Mouse (Mus musculus): ENCODE results near the gene Duox1.
"Not testable (repeated sequence)": the region's sequence is repeated elsewhere in the genome, so short reads cannot be mapped to it uniquely, and the experiment has no call there.

The Duox1 gene

GRCm38 (mm10) chr2:122376041-122376561, 60.6 kb downstream of the Duox1 start:
- DNase-seq, result peak; percentile 55

GRCm38 (mm10) chr2:122377215-122377674, 61.8 kb downstream of the Duox1 start:
- DNase-seq, result peak; percentile 98

- peak; percentile 76 for DNase-seq
Measured at GRCm38 (mm10) chr2:122377751-122378246, 62.3 kb downstream of the Duox1 start.

- DNase-seq, result no peak
Measured at GRCm38 (mm10) chr2:122378421-122379291, 63.2 kb downstream of the Duox1 start.

DNA sequence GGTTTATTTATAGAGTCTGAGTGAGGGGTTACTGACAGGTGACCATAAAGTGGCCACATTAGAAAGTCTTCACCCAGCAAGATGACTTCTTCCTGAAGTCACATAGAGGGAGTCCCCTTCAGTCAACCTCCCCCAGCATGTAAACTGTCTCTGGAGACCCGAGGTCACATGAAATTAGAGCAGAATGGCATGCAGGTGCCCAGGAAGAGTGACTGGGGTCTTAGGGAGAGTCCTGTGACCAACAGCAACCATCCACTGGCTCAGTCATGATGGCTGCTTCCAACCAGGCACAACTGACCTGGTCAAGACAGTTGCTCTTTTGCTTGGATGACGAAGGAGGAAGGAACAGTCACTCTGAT, 63.8 kb downstream of the Duox1 start:
- DNase-seq, result no peak

GRCm38 (mm10) chr2:122380768-122381311, 65.4 kb downstream of the Duox1 start:
- DNase-seq, result peak; percentile 59

DNA sequence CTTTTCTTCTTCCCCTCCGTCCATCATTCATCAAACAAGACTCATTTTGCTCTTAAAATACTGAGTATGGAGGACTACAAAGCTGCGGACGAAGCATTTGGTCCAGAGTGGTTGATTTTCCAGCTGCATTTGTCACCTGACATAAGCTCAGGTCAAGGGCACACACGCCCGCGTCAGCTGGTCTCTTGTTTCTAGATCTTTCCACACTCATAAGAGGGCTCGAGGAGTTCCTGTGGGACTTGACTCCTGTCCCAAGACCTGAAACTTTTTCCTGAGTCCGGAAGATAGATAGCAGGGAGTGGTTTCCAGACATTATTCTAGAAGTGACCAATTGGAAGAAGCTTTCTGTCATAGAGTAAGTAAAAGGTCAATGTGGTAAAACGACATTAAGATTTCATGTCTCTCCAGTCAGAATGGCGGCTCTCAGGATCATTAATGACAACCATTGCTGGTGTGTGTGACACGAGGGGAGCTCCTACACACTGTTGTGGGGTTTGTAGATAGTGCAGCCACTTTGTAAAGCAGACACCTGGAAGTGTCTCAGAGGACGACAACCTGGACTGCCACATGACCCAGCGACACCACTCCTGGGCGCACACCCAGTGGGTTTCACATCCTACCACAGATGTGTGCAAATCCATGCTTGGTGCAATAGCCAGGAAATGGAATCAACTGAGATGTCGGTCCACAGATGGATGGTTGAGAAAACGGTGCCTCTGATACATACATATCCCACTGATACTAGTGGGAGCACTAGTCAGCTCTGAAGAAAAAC, 66.0 kb downstream of the Duox1 start:
- no peak for DNase-seq

DNA sequence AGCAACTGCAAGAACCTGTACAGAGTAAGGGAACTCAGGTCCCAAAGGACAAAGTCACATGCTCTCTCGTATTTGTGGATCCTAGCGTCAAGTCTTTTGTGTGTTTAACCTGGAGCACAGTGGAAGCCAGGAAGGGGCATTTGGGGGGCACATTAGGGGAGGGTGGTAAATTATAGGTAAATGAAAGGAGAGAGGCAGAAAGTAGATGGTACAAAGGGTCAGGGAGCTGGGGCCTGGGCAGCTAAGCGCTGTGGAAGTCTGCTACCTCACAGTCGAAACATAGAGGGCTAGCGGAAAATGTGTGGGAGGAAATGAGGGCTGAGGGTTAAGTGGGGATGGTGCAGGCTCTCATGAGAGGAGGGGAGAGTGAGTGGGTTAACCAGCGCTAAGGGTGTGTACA, 66.6 kb downstream of the Duox1 start:
- no peak for DNase-seq

DNA sequence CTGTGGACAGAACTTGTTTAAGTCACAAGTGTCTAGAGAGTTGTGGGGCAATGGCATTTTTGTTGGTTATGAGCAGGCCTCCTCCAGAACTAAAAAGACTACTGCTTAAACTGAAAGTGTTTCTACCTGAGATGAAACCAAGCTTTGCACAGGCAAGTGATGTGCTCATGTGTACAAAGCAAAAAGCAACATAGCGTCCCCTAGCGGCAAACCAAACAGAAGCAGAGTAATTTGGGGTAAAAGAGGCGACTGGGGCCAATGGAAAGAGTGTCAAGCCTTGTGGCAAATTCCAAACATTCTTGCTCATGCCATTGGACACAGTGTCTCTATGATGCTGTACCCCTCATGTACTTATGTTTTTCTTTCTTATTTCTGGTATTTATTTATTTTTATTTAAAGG, 69.6 kb downstream of the Duox1 start:
- DNase-seq, result no peak

GRCm38 (mm10) chr2:122387135-122387534, 71.7 kb downstream of the Duox1 start:
- DNase-seq, result not testable (repeated sequence)

DNA sequence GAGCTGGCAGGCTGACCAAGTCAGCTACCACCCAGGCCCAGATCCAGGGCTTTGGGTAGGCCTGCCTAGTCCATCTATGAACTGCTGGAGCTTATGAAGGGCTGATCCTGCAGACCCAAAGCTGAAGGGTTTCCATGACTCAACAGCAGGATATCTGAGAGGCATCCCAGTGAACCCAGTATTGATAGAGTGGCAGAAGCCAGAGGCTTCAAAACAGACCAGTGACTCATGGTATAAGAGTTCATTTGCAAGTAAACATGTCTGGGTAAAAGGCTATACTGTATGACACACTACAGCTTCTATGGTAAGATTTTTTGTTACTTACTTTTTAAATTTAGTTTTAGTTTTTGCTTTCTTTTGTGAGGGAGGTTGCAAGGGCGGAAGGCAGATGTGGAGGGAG, 80.7 kb downstream of the Duox1 start:
- no peak for DNase-seq
